Comparison of ENCODE assay signal across 8 mouse cellular contexts in genomic region chrX:53370366-53370740, GRCm38 (mm10). TPM values are rescaled to one million over a fixed set of nuclear protein-coding genes. Genes with fewer than 3 reads are reported as not detected.
DNase-seq lines count a peak whose midpoint lies in the region; ATAC-seq and TF ChIP-seq lines count a peak whose summit lies in the region.

TSS of gene Mospd1 (minus strand) at chrX:53370502.

- no peaks in the 10 kb centered on the region for H3K27me3 ChIP-seq in forebrain, embryonic 16.5 days (replicated peaks; ENCODE audit: control insufficient read depth, insufficient read depth, low read length)
- H3K27me3 ChIP-seq in lung, embryonic 14.5 days (ENCODE audit: insufficient read depth, low read length) = no peaks in the 10 kb centered on the region
- no peaks in the 10 kb centered on the region for H3K27me3 ChIP-seq in thymus, adult 2 months (ENCODE audit: control insufficient read depth, insufficient read depth, low read length)

- WGBS in forebrain, embryonic 16.5 days = 21% methylated on average over 12 of the region's 15 CpGs
- 7% methylated on average over 9 of the region's 15 CpGs for WGBS in lung, embryonic 14.5 days
- 9% methylated on average over 15 of the region's 15 CpGs for WGBS in olfactory bulb, adult 2 months
- 0% methylated on average over 13 of the region's 15 CpGs for WGBS in thymus, adult 2 months

- H3K4me2 ChIP-seq in forebrain, embryonic 16.5 days (ENCODE audit: low read length) = peak within 1 kb of the TSS; percentile 57
- H3K4me2 ChIP-seq in lung, embryonic 14.5 days = peak within 1 kb of the TSS; percentile 66

- no peak for TF ChIP-seq CTCF in layer of hippocampus, adult 2 months (conservative IDR thresholded peaks at IDR 0.05)
- TF ChIP-seq CTCF in lung, embryonic 14.5 days (IDR thresholded peaks at IDR 0.05; ENCODE audit: low read depth) = no peak
- TF ChIP-seq CTCF in olfactory bulb, adult 2 months (IDR thresholded peaks at IDR 0.05; ENCODE audit: insufficient read depth, low read depth, low read length) = no peak
- TF ChIP-seq CTCF in thymus, adult 2 months (IDR thresholded peaks at IDR 0.05; ENCODE audit: borderline replicate concordance, control insufficient read depth, extremely low read depth, insufficient read depth, low read length, poor library complexity) = no peak

- H3K27ac ChIP-seq in forebrain, embryonic 16.5 days (ENCODE audit: low read length) = peak within 1 kb of the TSS; percentile 69
- peak within 1 kb of the TSS; percentile 89 for H3K27ac ChIP-seq in layer of hippocampus, adult 2 months
- peak within 1 kb of the TSS; percentile 79 for H3K27ac ChIP-seq in lung, embryonic 14.5 days (ENCODE audit: low read depth)
- H3K27ac ChIP-seq in olfactory bulb, adult 2 months (ENCODE audit: insufficient read depth, low read depth, low read length) = peak within 1 kb of the TSS; percentile 75
- H3K27ac ChIP-seq in thymus, adult 2 months (ENCODE audit: control insufficient read depth, insufficient read depth, low read length) = peak within 1 kb of the TSS; percentile 80

- TF ChIP-seq POLR2A in olfactory bulb, adult 2 months (IDR thresholded peaks at IDR 0.05; ENCODE audit: insufficient read depth, low read depth, low read length) = peak; percentile 59
- TF ChIP-seq POLR2A in thymus, adult 2 months (IDR thresholded peaks at IDR 0.05; ENCODE audit: control insufficient read depth, extremely low read depth, insufficient read depth, low read length, poor library complexity) = peak; percentile 91

- peak; percentile 81 for DNase-seq in ES-CJ7 (ENCODE audit: low read depth, low spot score)
- peak; percentile 72 for DNase-seq in cerebellum, adult 11 months
- DNase-seq in heart, postnatal 36 days = peak; percentile 82 to 88
- DNase-seq in layer of hippocampus, adult 2 months (ENCODE audit: low spot score in 2 of 2) = peak; percentile 77 to 85
- peak; percentile 87 for DNase-seq in lung, embryonic 14.5 days
- DNase-seq in thymus, adult 2 months = peak; percentile 92

- intact Hi-C loops in heart, postnatal 36 days (cut with DNase I) = no loop called here

- H3K9ac ChIP-seq in forebrain, embryonic 16.5 days (replicated peaks; ENCODE audit: low read depth, low read length) = peak within 1 kb of the TSS; percentile 79
- peak within 1 kb of the TSS; percentile 59 for H3K9ac ChIP-seq in lung, embryonic 14.5 days

- no peaks in the 10 kb centered on the region for H3K36me3 ChIP-seq in forebrain, embryonic 16.5 days (ENCODE audit: control insufficient read depth, insufficient read depth)
- no peaks in the 10 kb centered on the region for H3K36me3 ChIP-seq in lung, embryonic 14.5 days (ENCODE audit: insufficient read depth)
- H3K36me3 ChIP-seq in thymus, adult 2 months (ENCODE audit: control insufficient read depth, insufficient read depth, low read length) = no peaks in the 10 kb centered on the region

- peak within 1 kb of the TSS; percentile 67 for H3K4me3 ChIP-seq in forebrain, embryonic 16.5 days (replicated peaks; ENCODE audit: low read length)
- H3K4me3 ChIP-seq in layer of hippocampus, adult 2 months = peak within 1 kb of the TSS; percentile 75
- H3K4me3 ChIP-seq in lung, embryonic 14.5 days (ENCODE audit: low read depth, low read length) = peak within 1 kb of the TSS; percentile 58
- H3K4me3 ChIP-seq in olfactory bulb, adult 2 months (ENCODE audit: insufficient read depth, low read depth, low read length) = peak within 1 kb of the TSS; percentile 93
- peak within 1 kb of the TSS; percentile 99 for H3K4me3 ChIP-seq in thymus, adult 2 months (ENCODE audit: control insufficient read depth, insufficient read depth, low read length)

- ATAC-seq in forebrain, embryonic 16.5 days = peak; percentile 98
- peak; percentile 97 for ATAC-seq in lung, embryonic 14.5 days (ENCODE audit: insufficient read depth)

- no peaks in the 10 kb centered on the region for H3K4me1 ChIP-seq in forebrain, embryonic 16.5 days (replicated peaks; ENCODE audit: control insufficient read depth, insufficient read depth, low read length)
- no peaks in the 10 kb centered on the region for H3K4me1 ChIP-seq in lung, embryonic 14.5 days (ENCODE audit: insufficient read depth)
- H3K4me1 ChIP-seq in olfactory bulb, adult 2 months (ENCODE audit: control insufficient read depth, insufficient read depth, low read length) = no peaks in the 10 kb centered on the region
- no peaks in the 10 kb centered on the region for H3K4me1 ChIP-seq in thymus, adult 2 months (replicated peaks; ENCODE audit: control insufficient read depth, insufficient read depth, low read length)

- no peaks in the 10 kb centered on the region for H3K9me3 ChIP-seq in forebrain, embryonic 16.5 days (ENCODE audit: control insufficient read depth, low read length)
- H3K9me3 ChIP-seq in lung, embryonic 14.5 days (ENCODE audit: low read depth, low read length) = no peaks in the 10 kb centered on the region

RNA-seq across cellular contexts. Expression of gene Mospd1, which starts in this region (rescaled TPM):
- 48.8 and 60.3 TPM in 2 replicates for polyA plus RNA-seq in forebrain, embryonic 16.5 days (2015; fragmentation: Nextera tagmentation; extraction: Ambion mirVana)
- 10 to 100 TPM; 45.2 to 48.3 TPM for total RNA-seq in heart, postnatal 36 days (2021)
- total RNA-seq in layer of hippocampus, adult 2 months (2021) = 10 to 100 TPM in 1 of 2 experiments, 1 to 10 TPM in 1; 9.7 to 12.4 TPM
- polyA plus RNA-seq in lung, embryonic 14.5 days (2014; fragmentation: Nextera tagmentation; extraction: Ambion mirVana) = 40.4 and 46.9 TPM in 2 replicates
- polyA plus RNA-seq in olfactory bulb, adult 2 months (2012; ENCODE audit: insufficient read depth, insufficient read length, low replicate concordance, missing spikeins) = not detected in 2 replicates
- 2.3 and 3.0 TPM in 2 replicates for polyA plus RNA-seq in thymus, adult 2 months (2012; rRNA removed)

Comparison
In these comparisons a context has a peak if more than half of its experiments do, and no peak if none do; other contexts are left out.
1. Peak in every context shown above with its lines: DNase-seq, ATAC-seq, H3K4me3 ChIP-seq and H3K27ac ChIP-seq.
2. RNA of gene Mospd1 (polyA plus RNA-seq): 48.8 to 60.3 TPM in forebrain, embryonic 16.5 days and 40.4 to 46.9 TPM in lung, embryonic 14.5 days; 2.3 to 3.0 TPM in thymus, adult 2 months and not detected in olfactory bulb, adult 2 months; every median in the first group is over 10 times any median in the second.